Mouse (Mus musculus): ENCODE data around the gene Mical1.

The Mical1 gene

DNA sequence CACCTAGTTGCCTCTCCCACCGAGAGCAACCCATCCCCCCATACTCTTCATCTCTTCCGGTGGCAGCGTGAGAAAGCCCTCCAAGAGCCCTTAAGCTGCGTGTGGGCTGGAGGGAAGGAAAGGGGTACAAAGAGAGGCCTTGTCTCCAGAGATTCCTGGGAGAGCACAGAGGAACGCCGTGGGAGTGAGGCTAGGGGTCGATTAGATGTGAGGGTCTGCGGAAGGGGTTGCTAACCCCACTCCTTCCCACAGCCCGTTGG lies 834 bp downstream of the Mical1 start:
- intact Hi-C loops (cut with DNase I) = no loop called here

- intact Hi-C loops (cut with DNase I) = no loop called here
Observed at GRCm38 (mm10) chr10:41477278-41478181, 1.4 kb downstream of the Mical1 start.

DNA sequence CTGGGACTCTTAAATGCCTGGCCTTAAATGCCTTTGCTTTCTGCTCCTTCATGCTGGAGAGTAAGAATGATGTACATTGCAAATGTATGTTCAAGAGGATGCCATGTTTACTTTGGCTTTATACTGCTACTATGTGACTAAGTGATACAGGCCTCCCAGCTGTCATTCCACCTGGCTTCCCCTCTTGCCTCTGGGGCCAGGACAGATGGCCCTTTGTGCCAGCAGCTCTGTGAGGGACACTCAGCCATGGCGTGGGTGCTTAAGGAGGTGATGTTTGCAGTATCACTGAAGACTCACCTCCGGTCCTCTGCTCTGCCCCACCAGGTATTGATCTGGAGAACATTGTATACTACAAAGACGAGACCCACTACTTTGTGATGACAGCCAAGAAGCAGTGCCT lies 3.8 kb downstream of the Mical1 start:
- intact Hi-C loops (cut with DNase I) = no loop called here

- intact Hi-C loops (cut with DNase I) = no loop called here
Observed at GRCm38 (mm10) chr10:41480938-41481880, 5.1 kb downstream of the Mical1 start.

GRCm38 (mm10) chr10:41482446-41482845 lies 6.3 kb downstream of the Mical1 start:
- intact Hi-C loops (cut with DNase I) = no loop called here

- intact Hi-C loops (cut with DNase I) = no loop called here
Observed at GRCm38 (mm10) chr10:41485778-41486177, 9.7 kb downstream of the Mical1 start.

DNA sequence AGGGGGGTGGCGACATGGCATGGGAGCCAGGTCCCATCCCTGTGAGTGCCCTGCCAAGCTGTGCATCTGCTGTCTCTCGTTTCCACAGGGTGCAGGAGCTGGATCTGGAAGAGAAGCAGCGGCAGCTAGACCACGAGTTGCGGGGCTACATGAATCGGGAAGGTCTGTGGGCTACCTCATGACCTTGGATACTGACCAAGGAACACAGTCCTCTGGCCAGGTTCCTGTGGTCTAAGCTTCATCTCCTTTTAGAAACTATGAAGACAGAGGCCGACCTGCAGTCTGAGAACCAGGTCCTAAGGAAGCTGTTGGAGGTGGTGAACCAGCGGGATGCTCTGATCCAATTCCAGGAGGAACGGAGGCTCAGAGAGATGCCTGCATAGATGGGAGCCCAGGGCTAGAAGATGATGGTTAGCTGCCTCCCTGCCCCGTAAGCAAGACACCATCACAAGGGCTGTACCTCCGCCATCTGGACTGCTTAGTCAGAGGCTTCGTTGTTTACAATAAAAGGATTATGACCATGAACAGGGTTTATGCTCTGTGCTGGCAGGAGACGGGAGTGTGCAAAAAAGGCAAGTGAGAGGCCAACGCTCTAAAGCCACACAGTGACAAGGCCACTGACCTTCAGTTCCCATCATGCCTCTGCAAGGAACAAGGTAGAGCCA lies 10.5 kb downstream of the Mical1 start:
- intact Hi-C loops (cut with DNase I) = no loop called here

DNA sequence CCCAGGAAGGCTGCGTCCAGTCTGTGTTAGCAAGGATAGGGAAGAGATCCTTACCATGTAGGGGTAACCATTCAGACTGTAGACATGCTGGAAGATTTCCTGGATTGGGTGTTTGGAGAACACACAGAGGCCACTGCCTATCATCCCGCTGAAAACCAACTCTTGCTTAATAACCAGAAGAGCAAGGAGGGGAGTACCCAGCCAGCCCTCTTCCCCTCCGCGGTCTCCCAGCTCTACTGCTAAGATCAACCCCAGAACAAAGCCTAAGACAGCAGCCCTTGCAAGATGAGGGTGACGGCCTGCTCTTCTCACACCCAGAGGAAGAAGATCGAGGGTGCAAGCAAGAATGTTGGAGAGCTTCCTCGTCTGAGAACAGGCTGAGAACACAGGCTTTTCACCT lies 12.8 kb downstream of the Mical1 start:
- intact Hi-C loops (cut with DNase I) = no loop called here

DNA sequence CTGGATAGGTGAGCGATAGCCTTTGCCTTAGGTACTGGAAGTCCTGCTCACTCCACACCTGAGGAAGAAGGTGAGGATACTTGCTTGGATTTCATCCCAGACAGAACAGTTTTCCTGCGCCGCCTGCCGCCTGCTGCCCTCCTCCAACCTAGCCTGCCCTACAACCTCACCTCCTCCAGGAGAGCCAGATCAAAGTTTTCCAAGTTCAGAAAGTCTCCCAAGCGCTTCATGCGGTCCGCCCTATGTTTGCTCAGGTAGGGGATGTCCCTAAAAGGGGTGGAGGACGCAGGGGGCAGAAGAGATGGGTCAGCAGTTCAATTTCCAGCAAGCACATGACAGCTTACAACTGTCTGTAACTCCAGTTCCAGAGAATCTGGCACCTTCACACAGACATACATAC lies 13.2 kb downstream of the Mical1 start:
- intact Hi-C loops (cut with DNase I) = no loop called here

DNA sequence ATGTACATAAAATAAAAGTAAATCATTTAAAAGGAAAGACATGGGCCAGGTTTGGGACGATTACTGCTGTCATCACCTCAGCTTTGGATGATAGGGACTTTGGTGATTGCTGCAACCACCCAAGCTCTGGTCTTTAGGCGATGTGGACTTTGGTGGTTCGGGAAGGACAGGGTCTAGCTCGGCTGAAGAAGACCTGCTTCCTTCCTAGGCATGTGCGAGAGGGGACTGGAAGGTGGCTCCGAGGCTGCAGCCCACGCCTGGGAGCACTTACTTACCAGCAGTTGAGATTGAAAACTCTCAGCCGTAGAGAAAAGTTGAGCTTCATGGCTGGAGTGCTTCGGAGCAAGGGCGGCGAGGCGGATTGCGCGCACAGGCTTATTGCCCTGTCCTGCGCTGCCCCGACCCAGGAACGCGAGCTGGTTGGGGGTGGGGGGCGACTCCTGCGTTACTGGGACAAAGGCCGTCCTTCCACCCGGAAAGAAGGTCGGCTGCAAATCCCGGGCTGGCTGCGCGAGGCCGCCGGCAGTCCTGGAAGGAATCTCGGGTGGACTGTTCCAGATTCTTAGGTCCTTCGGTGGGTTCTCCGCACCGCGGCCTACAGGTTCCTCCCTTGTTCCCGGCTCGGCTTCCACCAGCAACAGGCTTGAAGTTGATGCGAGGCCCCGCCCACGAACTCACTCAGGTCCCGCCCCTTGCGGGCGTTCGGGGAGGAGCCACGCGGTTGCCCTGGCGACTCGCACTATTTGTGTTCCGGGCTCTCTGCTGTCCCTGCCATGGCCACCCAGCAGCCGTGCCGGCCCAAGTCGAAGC lies 13.8 kb downstream of the Mical1 start, which contains the start of the genes Smpd2 and Ppil6:
Gene Smpd2, minus strand, starts transcription at position 662 of the 810 bp plus-strand sequence.
Gene Ppil6, plus strand, starts transcription at position 732 of the 810 bp plus-strand sequence.
- intact Hi-C loops (cut with DNase I) = no loop called here

- intact Hi-C loops (cut with DNase I) = no loop called here
Observed at GRCm38 (mm10) chr10:41490518-41490873, 14.4 kb downstream of the Mical1 start.

DNA sequence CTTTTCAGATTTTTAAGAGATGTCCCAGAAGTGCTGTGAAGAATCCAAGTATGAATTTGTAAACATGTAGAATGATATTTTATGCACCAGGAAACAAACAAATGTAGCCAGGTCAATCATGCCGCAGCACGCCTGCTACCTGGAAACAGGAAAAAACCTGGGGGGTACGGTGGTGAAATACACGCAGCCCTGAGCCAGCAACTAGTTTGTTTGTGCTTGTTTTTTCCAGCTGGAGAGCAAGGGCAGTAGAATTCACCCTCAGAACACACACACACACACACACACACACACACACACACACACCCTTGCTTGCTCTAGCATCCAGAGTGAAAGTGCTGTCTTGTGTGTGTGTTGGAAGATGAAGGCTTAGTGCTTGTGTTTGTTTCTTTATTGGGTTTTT lies 15.0 kb downstream of the Mical1 start:
- intact Hi-C loops (cut with DNase I) = no loop called here

DNA sequence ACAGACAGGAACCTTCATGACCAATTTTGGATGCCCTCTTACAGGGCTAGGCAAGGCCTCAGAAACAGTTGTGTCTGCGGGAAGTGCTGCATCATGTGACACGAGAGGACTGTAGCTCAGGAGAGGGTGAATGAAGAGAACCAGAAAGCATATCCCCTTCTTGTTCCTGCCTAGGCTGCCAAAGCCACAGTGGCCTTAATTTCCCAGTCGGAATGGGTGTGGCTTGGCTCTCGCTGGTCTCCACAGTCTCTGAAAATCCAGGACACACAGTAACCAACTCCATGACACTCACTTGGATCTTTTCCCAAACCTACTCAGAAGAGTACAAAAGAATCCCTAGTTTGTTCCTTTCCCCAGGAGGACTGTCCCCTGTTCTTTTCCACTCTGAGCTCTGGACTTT lies 24.8 kb downstream of the Mical1 start:
- intact Hi-C loops (cut with DNase I) = loop anchor here (10.0 kb wide), 2 partner anchors 66 to 196 kb away; partner anchors contain the start of genes Ak9 and Fig4

DNA sequence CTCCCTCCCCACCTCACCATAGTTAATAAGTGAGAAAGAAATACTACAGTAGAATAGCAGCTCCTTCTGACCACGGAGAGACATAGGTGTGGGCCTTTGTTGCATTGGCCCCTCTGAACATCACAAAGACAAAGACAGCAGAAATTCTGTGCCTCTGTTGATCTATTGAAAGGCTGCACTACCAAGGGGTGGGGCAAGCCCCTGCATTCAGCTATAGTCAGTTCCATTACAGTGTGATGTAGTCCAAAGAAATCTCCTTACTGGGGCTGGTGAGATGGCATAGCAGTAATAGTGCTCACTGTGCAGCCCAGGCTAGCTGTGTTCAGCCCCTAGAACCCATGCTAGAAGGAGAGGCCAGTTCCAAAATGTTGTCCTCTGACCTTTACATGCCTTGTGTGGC lies 28.9 kb downstream of the Mical1 start:
- intact Hi-C loops (cut with DNase I) = loop anchor here (10.0 kb wide), 2 partner anchors 70 to 200 kb away; partner anchors contain the start of genes Ak9 and Fig4

- intact Hi-C loops (cut with DNase I) = loop anchor here (10.0 kb wide), 2 partner anchors 71 to 201 kb away; partner anchors contain the start of genes Ak9 and Fig4
Observed at GRCm38 (mm10) chr10:41505446-41505845, 29.3 kb downstream of the Mical1 start.

DNA sequence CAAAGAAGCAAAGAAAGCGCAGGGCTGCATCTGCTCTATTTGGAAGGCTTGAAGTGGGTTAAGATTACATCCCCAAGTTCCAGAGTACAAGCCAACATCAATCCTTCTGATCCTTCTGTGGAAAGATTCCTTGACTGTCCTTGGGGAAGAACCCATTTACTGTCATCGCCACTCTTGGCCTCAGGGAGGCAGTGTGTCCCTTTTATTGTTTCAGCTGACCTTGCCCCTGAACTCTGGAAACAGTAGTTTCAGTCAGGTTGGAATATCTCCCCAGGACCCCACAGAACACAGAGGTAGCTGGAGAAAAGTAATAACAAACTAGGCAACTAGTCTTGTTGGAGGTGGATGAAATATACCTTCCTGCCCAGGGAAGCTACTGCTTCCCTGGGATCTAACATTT lies 33.0 kb downstream of the Mical1 start:
- intact Hi-C loops (cut with DNase I) = loop anchor here (2.0 to 10.0 kb wide), 3 partner anchors 74 to 204 kb away; partner anchors contain the start of genes Ak9 and Fig4

GRCm38 (mm10) chr10:41514301-41514700 lies 38.2 kb downstream of the Mical1 start:
- intact Hi-C loops (cut with DNase I) = loop anchor here (10.0 kb wide), 1 partner anchor 780 kb away; no protein-coding TSS in a partner anchor

- intact Hi-C loops (cut with DNase I) = loop anchor here (10.0 kb wide), 1 partner anchor 780 kb away; no protein-coding TSS in a partner anchor
Observed at GRCm38 (mm10) chr10:41514921-41515320, 38.8 kb downstream of the Mical1 start.

DNA sequence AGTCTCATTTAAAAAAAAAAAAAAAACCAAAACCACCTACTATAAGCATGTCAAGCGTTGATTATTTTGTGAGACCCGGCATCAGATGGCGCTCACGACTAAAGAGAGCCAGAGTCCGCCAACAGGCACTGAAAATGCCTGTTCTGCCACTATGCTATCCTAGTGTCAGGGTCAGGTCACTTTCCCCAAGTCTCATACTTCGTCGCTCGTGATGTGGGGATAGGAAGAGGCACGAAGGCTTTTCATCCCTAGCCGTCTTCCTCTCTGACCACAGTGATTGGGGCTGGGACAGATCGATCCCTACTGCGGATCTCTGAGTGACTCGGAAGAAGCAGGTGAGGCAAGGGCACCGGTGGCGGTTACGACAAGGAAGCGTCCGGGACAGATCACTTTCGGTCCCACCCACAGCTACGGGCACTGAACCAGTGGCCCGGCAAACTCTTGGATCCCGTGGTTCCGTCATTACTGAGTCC lies 42.4 kb downstream of the Mical1 start:
- intact Hi-C loops (cut with DNase I) = loop anchor here (2.0 to 10.0 kb wide), 2 partner anchors 164 to 776 kb away; no protein-coding TSS in a partner anchor
